Mouse (Mus musculus) intestine, postnatal 0 days (tissue): ENCODE data around the gene Midn. TPM values are rescaled to one million over a fixed set of nuclear protein-coding genes. Genes with fewer than 3 reads are reported as not detected.

Experiments
- ATAC-seq: fragments of 200-750 bp; cut with Nextera tagmentation; 2 replicates; pipeline ENCODE4 v1.8.0; 2017; ENCODE audit warnings: mild to moderate bottlenecking, moderate TSS enrichment, moderate library complexity
- H3K27ac ChIP-seq: fragments of 300-500 bp; sonication (generic); 2 replicates; pipeline ENCODE4 v1.5.1; 2014; ENCODE audit warnings: mild to moderate bottlenecking, low read depth, low read length, moderate library complexity
- H3K27me3 ChIP-seq: fragments of 300-500 bp; sonication (generic); replicated peaks from 2 replicates; pipeline ENCODE4 v1.6.1; 2014; ENCODE audit warnings: low read length, mixed read lengths; ENCODE audit not compliant: control insufficient read depth, insufficient read depth
- H3K36me3 ChIP-seq: fragments of 300-500 bp; sonication (generic); 2 replicates; pipeline ENCODE4 v1.6.1; 2014; ENCODE audit warnings: mild to moderate bottlenecking, moderate library complexity; ENCODE audit not compliant: control insufficient read depth, insufficient read depth
- H3K4me1 ChIP-seq: fragments of 300-500 bp; sonication (generic); replicated peaks from 2 replicates; pipeline ENCODE4 v1.6.1; 2014; ENCODE audit warnings: antibody characterized with exemption, low read length, mixed read lengths; ENCODE audit not compliant: control insufficient read depth, insufficient read depth
- H3K4me2 ChIP-seq: fragments of 300-500 bp; sonication (generic); replicated peaks from 2 replicates; pipeline ENCODE4 v1.6.1; 2014; ENCODE audit warnings: low read depth, mild to moderate bottlenecking, moderate library complexity
- H3K4me3 ChIP-seq: fragments of 300-500 bp; sonication (generic); 2 replicates; pipeline ENCODE4 v1.5.1; 2014; ENCODE audit warnings: low read depth, low read length
- H3K9ac ChIP-seq: fragments of 300-500 bp; sonication (generic); 2 replicates; pipeline ENCODE4 v1.6.1; 2014; ENCODE audit warnings: mild to moderate bottlenecking, low read depth, low read length
- H3K9me3 ChIP-seq: fragments of 300-500 bp; sonication (generic); 2 replicates; pipeline ENCODE4 v1.6.1; 2016; ENCODE audit warnings: mixed run types; ENCODE audit not compliant: control insufficient read depth
- CTCF ChIP-seq: sonication (generic); IDR thresholded peaks from 2 replicates; pipeline ENCODE4 v1.5.1; 2016; ENCODE audit warnings: low read depth, mild to moderate bottlenecking, control low read depth, antibody characterized with exemption, moderate library complexity
- WGBS: fragments of 180-500 bp; shearing (Covaris S2); extraction: QIAGEN DNeasy Blood & Tissue Kit; methylation state at CpG from one replicate; pipeline ENCODE4 v1.1.7; 2014; 5-methylcytosine and 5-hydroxymethylcytosine counted together
- polyA plus RNA-seq: library from polyadenylated mRNA; unstranded; fragments of >200 nt; fragmentation: Nextera tagmentation; extraction: Ambion mirVana; gene quantifications from 2 replicates; pipeline ENCODE4 v1.2.1, GENCODE M21; 2015

Gene Midn
- polyA plus RNA-seq, 1 experiment from 2014 or later, result 19.5 TPM

- Histone ChIP-seq H3K27me3 (no peaks in the 10 kb centered on the region), H3K4me3 (no peak overlapping the region), H3K36me3 (no peaks in the 10 kb centered on the region), H3K27ac (no peak overlapping the region), H3K4me2 (no peak overlapping the region), H3K9me3 (no peaks in the 10 kb centered on the region), H3K4me1 (no peaks in the 10 kb centered on the region), H3K9ac (no peak overlapping the region)
- WGBS, result 81% methylated on average over 6 of the region's 6 CpGs
- TF ChIP-seq CTCF, result no peak
- ATAC-seq, result no peak
These were observed 52.4 kb downstream of the Midn start for GRCm38 (mm10) chr10:80200485-80200884.

GRCm38 (mm10) chr10:80204055-80204454, 56.0 kb downstream of the Midn start:
- Histone ChIP-seq H3K27ac (no peak overlapping the region), H3K9ac (no peak overlapping the region), H3K4me2 (no peak overlapping the region), H3K4me1 (no peaks in the 10 kb centered on the region), H3K36me3 (no peaks in the 10 kb centered on the region), H3K9me3 (no peaks in the 10 kb centered on the region), H3K27me3 (no peaks in the 10 kb centered on the region), H3K4me3 (no peak overlapping the region)
- TF ChIP-seq CTCF, result no peak
- no peak for ATAC-seq
- 29% methylated on average over 7 of the region's 7 CpGs for WGBS

GRCm38 (mm10) chr10:80207201-80207600, 59.1 kb downstream of the Midn start:
- no peak for TF ChIP-seq CTCF
- H3K9ac ChIP-seq, result no peak overlapping the region
- no peak overlapping the region for H3K4me3 ChIP-seq
- ATAC-seq, result no peak
- 67% methylated on average over 1 of the region's 1 CpGs for WGBS
- H3K36me3 ChIP-seq, result no peaks in the 10 kb centered on the region
- H3K27me3 ChIP-seq, result no peaks in the 10 kb centered on the region
- no peaks in the 10 kb centered on the region for H3K4me1 ChIP-seq
- H3K9me3 ChIP-seq, result no peaks in the 10 kb centered on the region
- H3K27ac ChIP-seq, result no peak overlapping the region
- H3K4me2 ChIP-seq, result no peak overlapping the region

DNA sequence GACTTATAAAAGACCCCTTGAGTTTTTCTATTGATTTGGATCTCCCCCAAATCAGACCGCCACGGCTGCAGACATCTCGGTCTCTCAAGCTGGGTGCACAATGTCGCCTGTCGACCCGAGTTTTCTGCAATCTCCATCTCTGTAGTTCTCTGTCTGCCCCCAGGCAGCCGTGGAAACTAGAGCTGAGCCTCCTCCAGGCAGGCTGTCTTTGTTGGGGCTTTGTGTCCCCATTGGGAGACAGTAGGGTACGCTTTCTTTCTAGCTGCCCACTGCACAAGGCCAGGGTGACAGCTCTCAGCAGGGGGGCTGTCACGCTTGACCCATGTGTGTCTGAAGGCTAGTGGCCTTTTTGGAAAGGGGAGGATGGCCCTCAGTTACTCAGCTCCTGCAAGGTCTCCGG, 59.6 kb downstream of the Midn start:
- ATAC-seq, result no peak
- no peak for TF ChIP-seq CTCF
- no peak overlapping the region for H3K4me3 ChIP-seq
- H3K9ac ChIP-seq, result no peak overlapping the region
- no peak overlapping the region for H3K27ac ChIP-seq
- WGBS, result 81% methylated on average over 10 of the region's 10 CpGs
- no peaks in the 10 kb centered on the region for H3K9me3 ChIP-seq
- no peaks in the 10 kb centered on the region for H3K27me3 ChIP-seq
- no peak overlapping the region for H3K4me2 ChIP-seq
- H3K36me3 ChIP-seq, result no peaks in the 10 kb centered on the region
- no peaks in the 10 kb centered on the region for H3K4me1 ChIP-seq

Other genes with a start within 250 kb of the Midn start
- gene Med16, start 239.3 kb upstream of the Midn start, polyA plus RNA-seq, result 17.0 and 17.8 TPM in 2 replicates
- gene Gm26602, start 237.4 kb upstream of the Midn start, polyA plus RNA-seq, result 2.9 and 17.9 TPM in 2 replicates
- 0.21 and 0.47 TPM in 2 replicates for gene Kiss1r, start 231.3 kb upstream of the Midn start, polyA plus RNA-seq
- gene R3hdm4, start 227.1 kb upstream of the Midn start, polyA plus RNA-seq, result 62.0 and 62.8 TPM in 2 replicates
- gene Arid3a, start 221.2 kb upstream of the Midn start, polyA plus RNA-seq, result 8.7 and 13.2 TPM in 2 replicates
- 41.9 and 44.0 TPM in 2 replicates for gene Wdr18, start 188.1 kb upstream of the Midn start, polyA plus RNA-seq
- gene Grin3b, start 177.6 kb upstream of the Midn start, polyA plus RNA-seq, result 0.08 and 0.17 TPM in 2 replicates
- 24.7 and 25.3 TPM in 2 replicates for gene Tmem259, start 163.9 kb upstream of the Midn start, polyA plus RNA-seq
- 109 and 117 TPM in 2 replicates for gene Cnn2, start 159.7 kb upstream of the Midn start, polyA plus RNA-seq
- 2.2 and 2.5 TPM in 2 replicates for gene Abca7, start 151.8 kb upstream of the Midn start, polyA plus RNA-seq
- 1.2 and 1.3 TPM in 2 replicates for gene Arhgap45, start 131.6 kb upstream of the Midn start, polyA plus RNA-seq
- gene Polr2e, start 108.5 kb upstream of the Midn start, polyA plus RNA-seq, result 90.0 and 98.5 TPM in 2 replicates
- 1,519 and 1,523 TPM in 2 replicates for gene Gpx4, start 101.1 kb upstream of the Midn start, polyA plus RNA-seq
- gene Sbno2, start 42.7 kb upstream of the Midn start, polyA plus RNA-seq, result 9.8 and 11.1 TPM in 2 replicates
- 11.7 and 12.4 TPM in 2 replicates for gene Stk11, start 32.5 kb upstream of the Midn start, polyA plus RNA-seq
- 1,009 and 1,013 TPM in 2 replicates for gene Atp5d, start 9.6 kb upstream of the Midn start, polyA plus RNA-seq
- 2.1 and 2.7 TPM in 2 replicates for gene Cbarp, start 7.4 kb upstream of the Midn start, polyA plus RNA-seq
- 222 and 228 TPM in 2 replicates for gene Cirbp, start 17.7 kb downstream of the Midn start, polyA plus RNA-seq
- gene 1600002K03Rik, start 24.7 kb downstream of the Midn start, polyA plus RNA-seq, result 12.7 and 13.9 TPM in 2 replicates
- 3.5 and 3.8 TPM in 2 replicates for gene Efna2, start 31.2 kb downstream of the Midn start, polyA plus RNA-seq
- gene Mum1, start 78.2 kb downstream of the Midn start, polyA plus RNA-seq, result 21.9 and 22.5 TPM in 2 replicates
- 584 and 605 TPM in 2 replicates for gene Ndufs7, start 100.8 kb downstream of the Midn start, polyA plus RNA-seq
- gene Gamt, start 112.7 kb downstream of the Midn start, polyA plus RNA-seq, result 30.1 and 37.2 TPM in 2 replicates
- gene Dazap1, start 113.2 kb downstream of the Midn start, polyA plus RNA-seq, result 26.6 and 29.0 TPM in 2 replicates
- 708 and 727 TPM in 2 replicates for gene Rps15, start 144.2 kb downstream of the Midn start, polyA plus RNA-seq
- gene Apc2, start 147.7 kb downstream of the Midn start, polyA plus RNA-seq, result 1.1 and 1.6 TPM in 2 replicates
- 85.2 and 87.6 TPM in 2 replicates for gene 2310011J03Rik, start 172.3 kb downstream of the Midn start, polyA plus RNA-seq
- gene Pcsk4, start 181.2 kb downstream of the Midn start, polyA plus RNA-seq, result 13.1 and 18.8 TPM in 2 replicates
- gene Reep6, start 181.7 kb downstream of the Midn start, polyA plus RNA-seq, result 261 and 282 TPM in 2 replicates
- gene Adamtsl5, start 200.1 kb downstream of the Midn start, polyA plus RNA-seq, result 46.7 and 50.4 TPM in 2 replicates
- 0.09 and 0.20 TPM in 2 replicates for gene Plk5, start 208.2 kb downstream of the Midn start, polyA plus RNA-seq
- gene Mex3d, start 239.4 kb downstream of the Midn start, polyA plus RNA-seq, result 3.2 and 4.2 TPM in 2 replicates